Comparison of ENCODE assay signal across 32 mouse cellular contexts in the genomic region with DNA sequence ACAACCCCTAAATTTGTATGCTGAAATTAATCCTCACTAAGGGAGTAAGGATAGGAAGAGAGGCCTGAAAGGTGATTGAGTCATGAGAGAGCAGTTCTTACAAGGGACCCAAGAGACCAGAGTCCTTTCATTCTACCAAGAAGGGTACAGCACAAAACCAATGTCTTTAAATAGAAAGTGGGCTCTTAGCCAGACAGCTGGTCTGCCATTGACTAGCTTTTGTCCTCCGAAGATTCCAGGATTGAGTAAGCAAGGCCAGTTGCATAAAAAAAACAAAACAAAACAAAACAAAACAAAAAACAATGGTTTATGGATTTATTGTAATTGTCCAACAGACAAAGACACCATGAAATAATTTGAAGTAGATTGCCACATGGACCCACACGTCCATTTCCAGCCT. TPM values are rescaled to one million over a fixed set of nuclear protein-coding genes. Genes with fewer than 3 reads are reported as not detected.
DNase-seq lines count a peak whose midpoint lies in the region; ATAC-seq and TF ChIP-seq lines count a peak whose summit lies in the region.
"Had no signal": no experiment of that assay in that cellular context is flagged by ENCODE, and none has a peak within 500 bp of the region (broad histone marks: within the 10 kb centered on the region; RNA-seq: fewer than 3 reads in every experiment).

No protein-coding gene starts in this region.

- H3K36me3 ChIP-seq in heart, embryonic 10.5 days: no peaks in the 10 kb centered on the region
- H3K36me3 ChIP-seq in lung, postnatal 0 days (ENCODE audit: insufficient read depth, low read length): no peaks in the 10 kb centered on the region
- no peaks in the 10 kb centered on the region for H3K36me3 ChIP-seq in thymus, adult 2 months (ENCODE audit: control insufficient read depth, insufficient read depth, low read length)
- no peaks in the 10 kb centered on the region for H3K36me3 ChIP-seq in stomach, postnatal 0 days (ENCODE audit: control insufficient read depth, insufficient read depth, low read length)
- H3K36me3 ChIP-seq: embryonic facial prominence, embryonic 10.5 days; embryonic facial prominence, embryonic 13.5 days; forebrain, embryonic 12.5 days; G1E; heart, embryonic 12.5 days; heart, embryonic 15.5 days; hindbrain, embryonic 10.5 days; hindbrain, embryonic 13.5 days had no signal

- no peak for ATAC-seq in lung, postnatal 0 days
- ATAC-seq in stomach, postnatal 0 days (ENCODE audit: low FRiP score, low TSS enrichment): no peak
- ATAC-seq: forebrain, postnatal 0 days; hindbrain, embryonic 16.5 days; intestine, embryonic 16.5 days had no signal

- no peak for TF ChIP-seq POLR2A in thymus, adult 2 months (IDR thresholded peaks at IDR 0.05; ENCODE audit: control insufficient read depth, extremely low read depth, insufficient read depth, low read length, poor library complexity)

- no peak overlapping the region for H3K4me2 ChIP-seq in lung, postnatal 0 days (replicated peaks; ENCODE audit: low read depth, low read length)
- H3K4me2 ChIP-seq in stomach, postnatal 0 days (replicated peaks; ENCODE audit: low read depth): no peak overlapping the region
- H3K4me2 ChIP-seq: embryonic facial prominence, embryonic 13.5 days; forebrain, embryonic 12.5 days; heart, embryonic 12.5 days; heart, embryonic 15.5 days; hindbrain, embryonic 13.5 days had no signal

- H3K9ac ChIP-seq in lung, postnatal 0 days (replicated peaks; ENCODE audit: low read depth): no peak overlapping the region
- H3K9ac ChIP-seq in stomach, postnatal 0 days (ENCODE audit: low read length): no peak overlapping the region
- H3K9ac ChIP-seq: embryonic facial prominence, embryonic 13.5 days; forebrain, embryonic 12.5 days; forebrain, postnatal 0 days; heart, embryonic 12.5 days; heart, embryonic 15.5 days; hindbrain, embryonic 13.5 days had no signal

- WGBS in heart, embryonic 10.5 days: 68% methylated on average over 2 of the region's 2 CpGs
- WGBS in lung, postnatal 0 days: 62% methylated on average over 2 of the region's 2 CpGs
- WGBS in thymus, adult 2 months: 88% methylated on average over 2 of the region's 2 CpGs
- WGBS in stomach, postnatal 0 days: 65% methylated on average over 2 of the region's 2 CpGs

- H3K4me3 ChIP-seq in heart, embryonic 10.5 days: no peak overlapping the region
- H3K4me3 ChIP-seq in lung, postnatal 0 days (ENCODE audit: low read depth, low read length): no peak overlapping the region
- no peak overlapping the region for H3K4me3 ChIP-seq in thymus, adult 2 months (ENCODE audit: control insufficient read depth, insufficient read depth, low read length)
- no peak overlapping the region for H3K4me3 ChIP-seq in stomach, postnatal 0 days (ENCODE audit: low read depth, low read length)
- H3K4me3 ChIP-seq: embryonic facial prominence, embryonic 10.5 days; embryonic facial prominence, embryonic 13.5 days; erythroblast, embryonic 14.5 days; forebrain, embryonic 12.5 days; gastrocnemius, adult 2 months; heart, adult 2 months; heart, embryonic 12.5 days; heart, embryonic 15.5 days; hindbrain, embryonic 10.5 days; hindbrain, embryonic 13.5 days had no signal

- H3K9me3 ChIP-seq in heart, embryonic 10.5 days: no peaks in the 10 kb centered on the region
- no peaks in the 10 kb centered on the region for H3K9me3 ChIP-seq in lung, postnatal 0 days (ENCODE audit: low read length)
- no peaks in the 10 kb centered on the region for H3K9me3 ChIP-seq in stomach, postnatal 0 days (ENCODE audit: control insufficient read depth, low read length)
- H3K9me3 ChIP-seq: embryonic facial prominence, embryonic 10.5 days; embryonic facial prominence, embryonic 13.5 days; forebrain, embryonic 12.5 days; G1E; heart, embryonic 12.5 days; heart, embryonic 15.5 days; hindbrain, embryonic 10.5 days; hindbrain, embryonic 13.5 days had no signal

- H3K27me3 ChIP-seq in heart, embryonic 10.5 days (ENCODE audit: insufficient read depth, poor library complexity, severe bottlenecking): no peaks in the 10 kb centered on the region
- H3K27me3 ChIP-seq in lung, postnatal 0 days (replicated peaks; ENCODE audit: insufficient read depth, low read length): no peaks in the 10 kb centered on the region
- no peaks in the 10 kb centered on the region for H3K27me3 ChIP-seq in thymus, adult 2 months (ENCODE audit: control insufficient read depth, insufficient read depth, low read length)
- H3K27me3 ChIP-seq in stomach, postnatal 0 days (ENCODE audit: control insufficient read depth, insufficient read depth, low read length): no peaks in the 10 kb centered on the region
- H3K27me3 ChIP-seq: embryonic facial prominence, embryonic 13.5 days; forebrain, embryonic 12.5 days; heart, embryonic 12.5 days; heart, embryonic 15.5 days; hindbrain, embryonic 13.5 days had no signal

- no peak for TF ChIP-seq CTCF in lung, postnatal 0 days (IDR thresholded peaks at IDR 0.05)
- TF ChIP-seq CTCF in thymus, adult 2 months (IDR thresholded peaks at IDR 0.05; ENCODE audit: borderline replicate concordance, control insufficient read depth, extremely low read depth, insufficient read depth, low read length, poor library complexity): no peak
- TF ChIP-seq CTCF in stomach, postnatal 0 days (IDR thresholded peaks at IDR 0.05; ENCODE audit: low read depth): no peak

- TF ChIP-seq EP300 in lung, postnatal 0 days (IDR thresholded peaks at IDR 0.05): no peak
- no peak for TF ChIP-seq EP300 in stomach, postnatal 0 days (optimal IDR thresholded peaks at IDR 0.05)

- no peaks in the 10 kb centered on the region for H3K4me1 ChIP-seq in heart, embryonic 10.5 days
- H3K4me1 ChIP-seq in lung, postnatal 0 days (ENCODE audit: insufficient read depth, low read depth, low read length): no peaks in the 10 kb centered on the region
- no peaks in the 10 kb centered on the region for H3K4me1 ChIP-seq in thymus, adult 2 months (replicated peaks; ENCODE audit: control insufficient read depth, insufficient read depth, low read length)
- no peaks in the 10 kb centered on the region for H3K4me1 ChIP-seq in stomach, postnatal 0 days (replicated peaks; ENCODE audit: control insufficient read depth, insufficient read depth)
- H3K4me1 ChIP-seq: embryonic facial prominence, embryonic 10.5 days; embryonic facial prominence, embryonic 13.5 days; forebrain, embryonic 12.5 days; heart, embryonic 12.5 days; heart, embryonic 15.5 days; hindbrain, embryonic 10.5 days; hindbrain, embryonic 13.5 days had no signal

- peak; percentile 11 for DNase-seq in adrenal gland, postnatal 10 days
- no peak for DNase-seq in adrenal gland, adult 8-10 months
- DNase-seq in heart, adult 8-10 months (ENCODE audit: low spot score): peak; percentile 27
- DNase-seq in heart, embryonic 10.5 days (ENCODE audit: low spot score): no peak
- DNase-seq in lung, postnatal 0 days (ENCODE audit: low spot score): peak; percentile 6
- DNase-seq in lung, postnatal 14 days: no peak
- DNase-seq in thymus, adult 2 months: no peak
- DNase-seq in stomach, postnatal 0 days (ENCODE audit: low spot score): no peak
- DNase-seq: adrenal gland, postnatal 14 days; cerebellum, adult 11-12 months; cerebellum, adult 8-10 months; cerebellum, postnatal 10 days; cerebellum, postnatal 36 days; embryo, embryonic 11 days; forebrain, postnatal 0 days; gastrocnemius, adult 2 months; gastrocnemius, postnatal 25 days; heart, adult 2 months; kidney, adult 18-20 months had no signal

- no peak overlapping the region for H3K27ac ChIP-seq in heart, embryonic 10.5 days
- H3K27ac ChIP-seq in lung, postnatal 0 days (ENCODE audit: low read length): no peak overlapping the region
- no peak overlapping the region for H3K27ac ChIP-seq in thymus, adult 2 months (ENCODE audit: control insufficient read depth, insufficient read depth, low read length)
- H3K27ac ChIP-seq in stomach, postnatal 0 days (replicated peaks): no peak overlapping the region
- H3K27ac ChIP-seq: embryonic facial prominence, embryonic 10.5 days; embryonic facial prominence, embryonic 13.5 days; forebrain, embryonic 12.5 days; gastrocnemius, adult 2 months; heart, adult 2 months; heart, embryonic 15.5 days; hindbrain, embryonic 10.5 days; hindbrain, embryonic 13.5 days had no signal

RNA-seq across cellular contexts. Expression of gene Gbp2b, which starts 5.8 kb away (rescaled TPM):
- under 1 TPM; 0.36 to 0.58 TPM for total RNA-seq in adrenal gland, postnatal 10 days (2021)
- under 1 TPM; 0.37 to 0.43 (median 0.39) TPM for total RNA-seq in adrenal gland, adult 8-10 months (2022)
- total RNA-seq in heart, adult 8-10 months (2022): under 1 TPM in 2 of 4 experiments, not detected in 2; 0.19 to 0.52 TPM
- not detected in 2 replicates for polyA plus RNA-seq in heart, embryonic 10.5 days (2016; fragmentation: Nextera tagmentation; extraction: Ambion mirVana)
- 0.05 TPM in 2 replicates for polyA plus RNA-seq in lung, postnatal 0 days (2015; fragmentation: Nextera tagmentation; extraction: Ambion mirVana)
- 0.10 and 0.12 TPM in 2 replicates for polyA plus RNA-seq in thymus, adult 2 months (2012; rRNA removed)
- not detected in 2 replicates for polyA plus RNA-seq in stomach, postnatal 0 days (2015; fragmentation: Nextera tagmentation; extraction: Ambion mirVana)
- total RNA-seq: forebrain, postnatal 0 days had no signal
- polyA plus RNA-seq: cortical plate, adult 2 months; embryonic facial prominence, embryonic 10.5 days; embryonic facial prominence, embryonic 13.5 days; erythroblast, embryonic 14.5 days; forebrain, embryonic 12.5 days; forebrain, postnatal 0 days; frontal cortex, adult 2 months; G1E; heart, embryonic 12.5 days; heart, embryonic 15.5 days; hindbrain, embryonic 10.5 days; hindbrain, embryonic 13.5 days had no signal

RNA-seq across cellular contexts. Expression of gene Gbp3, which starts 29.1 kb away (rescaled TPM):
- total RNA-seq in adrenal gland, postnatal 10 days (2021): 10 to 100 TPM; 11.8 to 15.4 TPM
- 10 to 100 TPM in 2 of 4 experiments, 1 to 10 TPM in 2; 7.1 to 14.0 (median 9.8) TPM for total RNA-seq in adrenal gland, adult 8-10 months (2022)
- total RNA-seq in heart, adult 8-10 months (2022): 10 to 100 TPM in 1 of 4 experiments, 1 to 10 TPM in 3; 8.1 to 10.6 (median 8.9) TPM
- polyA plus RNA-seq in heart, embryonic 10.5 days (2016; fragmentation: Nextera tagmentation; extraction: Ambion mirVana): 0.23 and 0.34 TPM in 2 replicates
- 7.5 and 7.8 TPM in 2 replicates for polyA plus RNA-seq in lung, postnatal 0 days (2015; fragmentation: Nextera tagmentation; extraction: Ambion mirVana)
- polyA plus RNA-seq in thymus, adult 2 months (2012; rRNA removed): 16.9 and 28.7 TPM in 2 replicates
- polyA plus RNA-seq in stomach, postnatal 0 days (2015; fragmentation: Nextera tagmentation; extraction: Ambion mirVana): 2.9 and 3.2 TPM in 2 replicates
- polyA plus RNA-seq: erythroblast, embryonic 14.5 days; G1E had no signal

RNA-seq across cellular contexts. Expression of gene Gbp2, which starts 31.5 kb away (rescaled TPM):
- 10 to 100 TPM; 10.9 to 13.6 TPM for total RNA-seq in adrenal gland, postnatal 10 days (2021)
- 10 to 100 TPM; 15.3 to 21.3 (median 17.4) TPM for total RNA-seq in adrenal gland, adult 8-10 months (2022)
- total RNA-seq in heart, adult 8-10 months (2022): 10 to 100 TPM; 10.2 to 12.4 (median 11.5) TPM
- polyA plus RNA-seq in heart, embryonic 10.5 days (2016; fragmentation: Nextera tagmentation; extraction: Ambion mirVana): 0.32 and 0.53 TPM in 2 replicates
- polyA plus RNA-seq in lung, postnatal 0 days (2015; fragmentation: Nextera tagmentation; extraction: Ambion mirVana): 8.3 and 9.5 TPM in 2 replicates
- 18.9 and 22.2 TPM in 2 replicates for polyA plus RNA-seq in thymus, adult 2 months (2012; rRNA removed)
- 2.8 and 3.7 TPM in 2 replicates for polyA plus RNA-seq in stomach, postnatal 0 days (2015; fragmentation: Nextera tagmentation; extraction: Ambion mirVana)
- polyA plus RNA-seq: erythroblast, embryonic 14.5 days; G1E had no signal

RNA-seq across cellular contexts. Expression of gene Gbp7, which starts 58.7 kb away (rescaled TPM):
- total RNA-seq in adrenal gland, postnatal 10 days (2021): 10 to 100 TPM in 1 of 2 experiments, 1 to 10 TPM in 1; 9.8 to 13.5 TPM
- total RNA-seq in adrenal gland, adult 8-10 months (2022): 10 to 100 TPM; 16.1 to 23.3 (median 17.2) TPM
- total RNA-seq in heart, adult 8-10 months (2022): 1 to 10 TPM; 6.2 to 8.1 (median 7.3) TPM
- 0.53 and 1.0 TPM in 2 replicates for polyA plus RNA-seq in heart, embryonic 10.5 days (2016; fragmentation: Nextera tagmentation; extraction: Ambion mirVana)
- 12.6 and 15.6 TPM in 2 replicates for polyA plus RNA-seq in lung, postnatal 0 days (2015; fragmentation: Nextera tagmentation; extraction: Ambion mirVana)
- 5.1 and 6.6 TPM in 2 replicates for polyA plus RNA-seq in thymus, adult 2 months (2012; rRNA removed)
- 3.8 and 4.2 TPM in 2 replicates for polyA plus RNA-seq in stomach, postnatal 0 days (2015; fragmentation: Nextera tagmentation; extraction: Ambion mirVana)

Comparison
In these comparisons a context has a peak if more than half of its experiments do, and no peak if none do; other contexts are left out.
1. DNase-seq: peak in adrenal gland, postnatal 10 days (single experiment), heart, adult 8-10 months (single experiment) and lung, postnatal 0 days (single experiment); none in adrenal gland, adult 8-10 months (single experiment), heart, embryonic 10.5 days (single experiment), lung, postnatal 14 days (single experiment), thymus, adult 2 months (single experiment) and stomach, postnatal 0 days (single experiment).